Mouse (Mus musculus) C2C12 (cell line): ENCODE measurements around the gene Rap1gap2.

Experiments
- CEBPB ChIP-seq: IDR thresholded peaks from one replicate; pipeline ENCODE4 v1.6.1; 2011; ENCODE audit warnings: low read depth, mild to moderate bottlenecking, control low read depth, moderate library complexity
- CTCF ChIP-seq: IDR thresholded peaks from one replicate; pipeline ENCODE4 v1.5.1; 2011; ENCODE audit not compliant: control insufficient read depth, insufficient read depth, insufficient read length
- USF1 ChIP-seq: IDR thresholded peaks from one replicate; pipeline ENCODE4 v1.6.1; 2011; ENCODE audit warnings: low read depth, mild to moderate bottlenecking, control low read depth, moderate library complexity

DNA sequence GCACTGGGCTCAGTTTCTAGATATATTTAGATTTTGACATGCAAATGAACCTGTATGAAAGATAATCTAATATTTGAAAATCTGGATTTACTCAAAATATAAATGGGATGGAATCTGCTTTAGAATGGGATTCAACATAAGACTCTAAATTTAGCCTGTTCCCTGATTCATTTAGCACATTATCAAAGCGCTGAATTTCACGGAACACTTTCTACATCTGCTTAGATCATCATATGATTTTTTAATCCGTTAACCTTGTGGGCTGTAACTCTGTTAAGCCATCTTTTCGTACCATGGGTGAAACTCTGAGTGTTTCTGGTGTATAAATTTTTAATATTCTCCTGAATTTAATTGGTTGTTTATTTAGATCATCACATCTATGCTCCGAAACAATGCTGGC, 184.4 kb downstream of the Rap1gap2 start:
- no peak for TF ChIP-seq CTCF
- no peak for TF ChIP-seq USF1
- TF ChIP-seq CEBPB = no peak
